Mouse (Mus musculus): ENCODE results near the gene Acsl3.

Acsl3 gene

DNA sequence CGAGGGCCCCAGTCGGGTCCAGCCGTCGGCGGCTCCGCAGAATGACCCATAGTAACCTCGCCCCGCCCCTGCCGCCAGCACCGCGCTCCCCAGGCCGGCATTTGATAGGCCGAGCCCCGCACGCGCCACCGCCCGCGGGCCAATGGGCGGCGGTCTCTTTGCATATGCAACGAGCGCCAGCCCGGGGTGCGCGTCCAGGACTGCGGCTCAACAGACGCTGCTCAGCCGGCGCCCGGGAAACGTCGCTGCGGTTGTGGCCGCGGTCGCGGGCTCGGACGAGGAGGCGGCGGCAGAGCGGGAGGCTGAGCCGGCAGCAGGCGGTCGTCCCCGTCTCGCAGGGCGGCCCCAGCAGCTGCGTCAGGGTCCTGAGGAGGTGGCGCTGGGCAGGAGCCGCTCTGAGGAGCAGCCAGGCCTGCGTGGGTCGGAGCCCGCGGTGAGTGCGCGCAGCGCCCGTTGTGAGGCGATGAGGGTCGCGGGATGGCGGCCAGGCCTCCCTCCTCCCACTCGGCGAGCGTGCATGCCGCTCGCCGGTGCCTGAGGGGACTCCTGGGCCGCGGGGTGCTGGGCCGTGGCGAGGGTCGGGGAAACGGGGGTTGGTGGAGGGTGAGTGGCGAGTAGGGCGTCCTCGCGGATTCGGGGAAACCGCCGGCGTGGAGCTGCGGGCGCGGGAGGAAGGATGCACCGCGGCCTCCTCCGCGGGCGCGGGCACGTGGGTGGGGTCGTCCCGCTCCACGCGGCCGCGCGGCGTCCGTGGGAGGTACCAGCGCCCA is at the start of gene Acsl3, which contains the start of gene Utp14b:
Gene Acsl3, plus strand, starts transcription at position 155 of the 770 bp plus-strand sequence.
Gene Utp14b, plus strand, starts transcription at position 368 of the 770 bp plus-strand sequence.
- peak; percentile 95 for DNase-seq

DNA sequence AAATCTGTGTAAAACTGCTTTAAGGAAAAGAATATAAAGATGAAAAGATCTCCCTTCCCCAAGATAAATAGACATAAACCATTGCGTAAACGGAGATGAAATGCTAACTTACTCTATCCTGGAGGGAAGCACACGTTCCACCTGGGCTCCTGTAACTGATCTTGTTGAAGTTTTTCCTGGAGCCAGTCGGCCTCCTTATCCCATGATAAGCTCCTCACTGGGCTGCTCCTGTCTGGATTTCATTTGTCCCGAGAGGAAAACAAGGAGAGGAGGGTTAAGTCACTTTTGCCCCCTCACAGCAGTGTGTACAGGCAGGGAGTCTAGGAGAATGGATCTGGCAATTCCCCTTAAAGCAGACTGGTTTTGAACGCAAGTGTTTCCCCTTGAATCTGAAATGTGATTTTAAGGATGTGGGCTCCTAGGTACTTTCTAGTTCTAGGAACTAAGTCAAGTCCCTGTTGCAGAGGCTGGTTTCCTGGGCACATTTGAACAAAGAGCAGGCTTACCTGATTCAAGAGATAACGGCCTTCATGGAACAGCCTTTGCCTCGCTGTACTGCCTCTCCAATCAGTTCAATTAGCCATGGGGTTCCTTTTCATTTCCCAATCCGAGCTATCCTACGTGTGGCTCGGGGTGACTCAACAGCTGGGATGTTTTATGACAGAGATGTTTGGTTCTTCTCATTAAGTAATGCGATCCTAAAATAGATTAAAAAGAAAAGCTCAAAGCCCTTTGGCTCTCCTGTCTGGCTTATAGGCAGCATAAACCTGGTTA is 48.3 kb upstream of the Acsl3 start:
- no peak for DNase-seq

DNA sequence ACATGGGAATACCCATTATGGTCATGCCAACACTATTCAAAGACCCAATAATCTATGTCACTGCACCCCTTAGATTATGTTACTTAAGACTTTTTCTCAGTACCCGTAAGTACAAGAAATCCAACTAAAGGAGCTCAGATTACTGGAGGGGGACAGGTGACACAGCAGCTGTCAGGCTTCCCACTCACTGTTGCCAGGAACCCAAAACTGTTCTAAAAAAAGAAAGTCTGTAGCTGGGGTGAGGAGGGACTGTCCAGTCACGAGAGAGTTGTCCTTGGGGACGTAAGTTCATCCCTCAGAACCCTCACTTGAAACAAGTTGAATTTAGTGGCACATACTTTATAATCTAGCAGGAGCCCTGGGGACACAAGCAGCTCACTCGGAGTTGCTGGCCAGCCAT is 46.6 kb upstream of the Acsl3 start:
- no peak for DNase-seq

DNA sequence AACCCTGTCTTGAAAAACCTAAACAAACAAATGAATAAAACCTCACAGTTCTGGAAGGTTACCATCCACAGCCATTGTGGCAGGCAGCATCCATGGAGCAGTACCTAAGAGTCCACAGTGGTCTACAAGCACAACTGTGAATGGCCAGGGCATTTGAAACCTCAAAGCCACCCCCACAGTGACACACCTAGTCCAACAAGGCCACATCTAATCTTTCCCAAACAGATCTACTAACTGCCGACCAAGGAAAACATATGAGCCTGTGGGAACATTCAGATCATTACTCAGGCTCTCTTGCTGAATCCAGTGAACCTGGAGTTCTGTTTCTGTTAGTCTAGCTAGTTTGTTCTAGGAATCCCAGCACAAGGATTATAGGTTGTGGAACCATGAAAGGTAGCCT is 44.7 kb upstream of the Acsl3 start:
- no peak for DNase-seq

DNA sequence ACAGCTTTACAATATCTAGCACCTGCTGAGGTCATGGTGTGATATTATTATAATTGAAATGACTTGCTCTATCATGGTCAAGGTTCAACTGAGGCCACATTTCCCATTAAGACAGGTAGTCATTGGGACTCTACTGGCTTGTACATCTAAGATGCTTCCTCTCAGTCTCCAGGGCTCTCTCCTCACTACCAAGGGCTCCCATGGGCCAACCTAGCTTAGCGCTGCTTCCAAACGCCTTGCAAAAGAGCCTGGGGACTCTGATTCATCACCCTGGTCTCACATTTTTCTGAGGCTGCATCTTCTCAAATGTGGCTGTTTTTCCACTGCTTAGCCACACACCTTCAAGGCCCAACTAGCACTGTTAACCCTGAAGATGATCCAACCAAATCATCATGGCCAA is 33.3 kb upstream of the Acsl3 start:
- no peak for DNase-seq

DNA sequence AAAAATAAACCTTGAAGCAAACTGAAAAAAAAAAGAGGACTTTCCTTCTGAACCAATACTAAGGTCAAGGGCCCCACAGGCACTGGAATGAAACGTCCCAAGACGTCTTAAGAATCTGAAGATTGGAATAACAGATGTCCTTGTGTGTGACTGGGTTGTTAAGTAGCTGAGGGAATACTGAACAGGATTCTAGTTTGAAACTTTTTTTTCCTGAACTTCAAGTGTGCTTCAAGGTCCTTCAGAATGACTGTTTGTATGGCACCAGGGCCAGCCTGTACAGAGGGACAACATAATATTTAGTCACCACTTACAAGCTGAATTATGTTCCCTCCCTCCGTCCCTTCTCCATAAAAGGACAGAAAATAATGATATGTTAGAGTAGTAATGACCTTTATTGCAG is 23.1 kb upstream of the Acsl3 start:
- no peak for DNase-seq

DNA sequence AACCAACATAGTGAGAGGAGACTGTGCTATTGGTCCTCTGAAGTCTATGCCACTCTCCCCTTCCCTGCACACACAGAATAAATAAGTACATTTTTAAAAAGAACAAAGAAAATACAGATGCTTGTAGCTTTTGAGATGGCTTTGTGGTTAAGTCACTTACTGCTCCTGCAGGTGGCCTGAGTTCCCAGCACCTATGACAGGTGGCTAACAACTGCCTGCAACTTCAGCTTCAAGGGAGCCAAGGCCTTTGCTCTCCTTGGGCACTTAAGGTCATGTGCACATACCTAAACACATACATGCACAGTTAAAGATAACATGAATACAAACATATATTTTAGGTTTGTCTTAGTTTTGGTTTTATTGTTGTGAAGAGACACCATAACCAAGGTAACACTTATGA is 16.8 kb upstream of the Acsl3 start:
- no peak for DNase-seq

DNA sequence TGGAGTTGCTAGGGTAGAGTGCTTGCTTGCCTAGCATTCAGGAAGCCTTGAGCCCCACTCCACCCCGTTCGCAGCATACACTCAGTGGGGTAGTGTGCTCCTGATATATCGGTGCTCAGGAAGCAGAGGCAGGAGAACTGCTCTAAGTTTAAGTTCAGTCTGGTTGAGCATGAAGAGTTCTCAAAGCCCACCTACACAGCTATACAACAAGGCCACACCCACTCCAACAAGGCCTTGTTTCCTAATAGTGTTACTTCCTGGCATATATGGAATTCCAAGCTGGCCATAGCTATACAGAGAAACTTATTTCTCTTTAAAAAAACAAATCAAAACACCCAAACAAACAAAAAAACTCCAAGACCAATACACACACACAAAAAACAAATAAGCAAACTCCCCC is 15.8 kb upstream of the Acsl3 start:
- no peak for DNase-seq

DNA sequence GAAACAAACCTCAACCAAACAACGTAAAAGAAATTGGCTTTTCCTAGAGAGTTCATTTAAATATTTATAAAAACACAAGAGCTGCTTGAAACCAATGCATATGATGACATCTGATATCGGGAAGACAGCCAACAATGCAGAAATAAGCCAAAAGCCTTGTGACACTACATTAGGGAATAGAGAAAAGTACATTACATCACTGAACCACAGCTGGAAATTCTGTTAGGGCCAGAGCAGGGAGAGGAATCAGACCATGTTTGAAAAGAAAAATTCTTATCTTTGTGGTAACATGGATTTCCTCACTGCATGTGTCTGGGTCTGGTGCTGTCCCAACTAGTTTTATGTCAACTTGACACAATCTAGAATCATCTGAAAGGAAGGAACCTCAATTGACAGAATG is 15.4 kb upstream of the Acsl3 start:
- no peak for DNase-seq

DNA sequence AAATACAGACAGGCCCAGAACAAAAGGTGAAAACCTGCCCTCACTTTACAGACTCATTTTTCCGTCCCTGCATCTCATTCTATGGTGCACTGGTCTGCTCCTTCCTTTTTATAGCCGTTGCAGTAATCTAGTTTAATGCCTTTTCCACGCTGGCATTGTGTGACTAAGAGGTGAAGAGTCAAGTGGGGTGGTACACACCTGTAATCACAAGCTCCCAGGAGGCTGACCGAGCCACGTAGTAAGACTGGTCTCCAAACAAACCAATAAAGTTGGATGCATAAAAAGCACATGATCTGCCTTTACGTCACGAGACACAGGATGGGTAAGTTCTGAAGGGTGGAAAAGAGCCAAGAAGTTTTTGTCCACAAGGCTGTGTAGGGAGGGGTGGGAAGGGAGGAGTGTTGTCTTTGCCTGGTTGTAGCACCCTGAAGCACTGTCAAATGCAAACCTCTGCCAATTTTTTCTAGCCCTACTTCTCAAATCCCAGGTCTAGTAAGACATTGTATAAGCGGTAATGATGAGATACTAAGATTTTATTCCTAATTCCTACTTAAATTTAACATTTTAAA is 10.2 kb upstream of the Acsl3 start:
- no peak for DNase-seq

DNA sequence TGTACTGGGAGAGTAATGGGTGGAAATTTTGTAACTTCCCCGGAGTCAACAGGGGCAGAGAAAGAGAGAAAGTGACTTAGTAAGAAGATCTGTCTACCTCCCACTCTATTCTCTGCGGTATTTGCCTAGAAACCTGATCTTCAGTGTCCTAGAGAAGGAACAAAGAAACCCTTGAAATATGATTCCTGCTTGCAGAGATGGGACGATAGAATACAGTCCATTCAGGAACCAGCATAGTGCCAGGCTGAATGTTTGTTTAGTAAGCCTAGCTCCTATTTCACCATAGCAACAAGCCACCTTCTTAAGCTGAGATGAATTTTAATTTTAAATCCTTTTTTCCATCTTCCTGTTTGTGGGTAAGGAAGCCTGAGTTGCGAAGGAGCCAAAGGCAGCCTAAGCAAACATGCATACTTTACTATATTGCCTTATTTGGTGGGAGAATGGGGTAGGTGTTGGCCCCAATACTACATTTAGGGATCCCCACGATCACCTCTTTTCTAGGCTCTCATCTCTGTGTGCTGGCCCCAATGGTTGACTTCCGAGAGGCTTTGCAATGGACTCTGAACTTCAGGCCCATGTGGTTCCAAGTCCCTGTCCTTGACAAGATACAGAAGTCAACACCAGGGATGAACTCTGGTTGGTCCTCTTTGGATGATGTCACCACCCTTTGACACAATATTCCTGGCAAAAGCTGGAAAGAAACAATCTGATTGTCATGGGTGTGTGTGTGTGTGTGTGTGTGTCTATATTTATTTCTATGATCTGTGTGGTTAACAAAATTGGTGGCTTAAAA is 8.2 kb upstream of the Acsl3 start:
- DNase-seq = no peak

DNA sequence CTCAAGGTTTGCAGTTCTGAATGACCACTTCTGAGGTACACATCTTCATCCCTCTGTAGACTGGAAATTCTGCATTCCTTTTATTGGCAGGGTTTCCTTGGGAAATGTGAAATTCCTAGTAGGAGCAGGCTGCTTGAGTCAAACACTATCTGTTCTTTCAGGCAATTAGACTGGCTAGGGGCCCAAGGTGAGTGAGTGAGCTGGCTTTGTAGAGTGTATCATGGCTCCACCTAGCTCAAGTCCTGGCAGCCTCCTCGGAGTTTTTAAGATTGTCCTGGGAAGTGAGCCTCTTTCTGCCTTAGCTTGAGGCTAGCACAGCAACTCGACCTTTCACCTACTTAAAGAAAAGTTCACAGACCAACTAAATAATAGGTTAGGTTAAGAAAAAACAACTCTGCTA is 1.2 kb upstream of the Acsl3 start:
- DNase-seq = no peak

DNA sequence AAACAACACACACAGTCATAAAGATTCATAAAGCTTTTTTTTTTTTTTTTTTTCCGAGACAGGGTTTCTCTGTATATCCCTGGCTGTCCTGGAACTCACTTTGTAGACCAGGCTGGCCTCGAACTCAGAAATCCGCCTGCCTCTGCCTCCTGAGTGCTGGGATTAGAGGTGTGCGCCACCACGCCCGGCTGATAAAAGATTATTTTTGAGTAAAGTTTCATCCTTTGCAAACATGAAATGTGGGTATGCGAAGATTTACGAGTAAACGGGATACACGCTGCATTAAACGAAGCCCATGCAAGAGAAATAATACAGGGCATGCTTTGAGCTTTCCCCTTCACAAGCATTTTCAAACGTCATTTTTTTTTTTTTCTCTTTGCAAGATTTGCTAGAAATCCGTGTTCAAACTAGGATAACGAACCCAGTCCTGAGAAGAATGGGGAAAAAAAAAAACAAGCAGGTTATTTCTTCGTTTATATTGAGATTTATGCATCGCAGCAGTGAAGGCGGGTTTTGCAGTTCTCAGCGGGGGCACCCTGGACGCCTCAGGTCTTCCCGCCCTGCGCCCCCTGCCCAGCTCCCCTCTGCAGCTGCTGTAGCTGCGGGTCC is 500 bp upstream of the Acsl3 start:
- no peak for DNase-seq

DNA sequence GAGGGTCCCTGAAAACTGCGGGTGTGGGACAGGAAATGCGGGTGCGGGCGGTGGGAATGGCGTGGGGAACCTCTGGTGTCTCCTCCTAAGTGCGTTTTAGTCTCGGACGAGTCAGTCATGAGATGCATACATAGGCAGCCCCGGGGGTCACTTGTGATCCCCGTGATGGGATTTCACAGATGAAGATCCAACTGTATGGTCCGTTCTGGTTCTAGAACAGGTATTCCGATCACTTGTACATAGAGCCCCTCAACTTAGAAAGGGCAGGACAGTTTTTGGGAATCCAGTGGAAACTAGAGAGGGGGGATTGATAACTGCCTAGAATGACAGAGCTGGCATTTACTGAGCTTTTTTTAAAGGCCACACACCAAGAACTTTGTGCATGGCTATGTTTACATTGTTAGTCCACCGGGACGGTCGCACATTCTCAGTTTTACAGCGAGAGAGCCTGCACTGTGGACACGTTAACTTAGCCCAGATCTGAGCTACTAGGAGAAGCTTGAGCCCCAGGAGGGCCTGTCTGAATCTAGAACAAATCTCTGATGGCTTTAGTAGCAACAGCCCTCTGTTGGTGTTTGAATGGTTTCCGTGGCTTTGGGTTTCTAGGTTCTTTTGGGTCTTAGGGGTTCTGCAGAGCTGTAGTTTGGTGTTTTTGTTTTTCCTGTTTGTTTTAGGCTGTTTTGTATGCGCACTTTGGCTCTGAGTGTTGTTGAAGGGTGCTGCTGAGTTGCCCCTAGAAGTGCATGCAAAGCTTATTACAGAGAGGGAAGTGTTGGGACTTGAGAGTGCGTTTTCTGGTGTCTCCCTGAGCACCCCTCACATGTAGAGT is 1.0 kb downstream of the Acsl3 start:
- no peak for DNase-seq

DNA sequence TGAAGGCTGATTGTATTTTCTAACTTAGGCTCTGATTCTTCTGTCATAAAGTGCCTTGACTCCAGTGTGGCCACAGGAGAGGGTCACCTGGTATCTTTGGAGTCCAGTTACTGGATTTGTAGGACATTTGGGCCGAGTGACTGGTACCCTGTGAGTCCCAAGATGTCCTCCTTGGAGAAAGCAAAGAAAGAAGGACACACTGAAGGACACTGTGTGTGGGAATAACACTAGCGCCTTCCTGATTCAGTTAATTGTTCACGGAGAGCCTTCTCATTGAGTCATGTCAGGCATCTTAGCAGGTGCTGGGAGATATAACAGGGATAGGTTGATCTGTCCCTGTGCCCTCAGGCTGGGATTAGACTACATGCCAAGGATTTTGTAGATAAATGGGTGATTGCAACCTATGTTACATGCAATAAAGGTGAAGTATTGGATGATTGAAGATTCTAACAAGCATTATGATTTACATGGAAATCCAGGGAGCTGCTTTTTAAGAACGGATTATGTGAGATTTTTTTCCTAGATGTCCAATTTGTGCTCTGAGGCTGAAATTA is 1.7 kb downstream of the Acsl3 start:
- DNase-seq = no peak

DNA sequence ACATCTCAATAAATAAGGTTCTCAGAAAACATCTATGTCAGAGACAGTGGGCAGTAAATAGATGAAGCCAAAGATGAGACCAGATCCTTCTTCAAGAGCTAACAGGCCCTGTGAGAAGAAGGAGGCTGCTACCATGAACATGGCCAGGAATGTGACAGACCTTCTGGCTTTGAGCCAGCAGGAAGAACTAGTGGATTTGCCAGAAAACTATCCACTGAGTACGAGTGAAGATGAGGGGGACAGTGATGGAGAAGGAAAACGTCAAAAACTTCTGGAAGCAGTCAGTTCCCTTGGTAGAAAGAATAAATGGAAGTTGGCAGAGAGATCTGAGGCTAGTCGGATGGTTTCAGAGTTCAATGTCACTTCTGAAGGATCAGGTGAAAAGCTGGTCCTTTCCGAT is 6.7 kb downstream of the Acsl3 start:
- DNase-seq = no peak

DNA sequence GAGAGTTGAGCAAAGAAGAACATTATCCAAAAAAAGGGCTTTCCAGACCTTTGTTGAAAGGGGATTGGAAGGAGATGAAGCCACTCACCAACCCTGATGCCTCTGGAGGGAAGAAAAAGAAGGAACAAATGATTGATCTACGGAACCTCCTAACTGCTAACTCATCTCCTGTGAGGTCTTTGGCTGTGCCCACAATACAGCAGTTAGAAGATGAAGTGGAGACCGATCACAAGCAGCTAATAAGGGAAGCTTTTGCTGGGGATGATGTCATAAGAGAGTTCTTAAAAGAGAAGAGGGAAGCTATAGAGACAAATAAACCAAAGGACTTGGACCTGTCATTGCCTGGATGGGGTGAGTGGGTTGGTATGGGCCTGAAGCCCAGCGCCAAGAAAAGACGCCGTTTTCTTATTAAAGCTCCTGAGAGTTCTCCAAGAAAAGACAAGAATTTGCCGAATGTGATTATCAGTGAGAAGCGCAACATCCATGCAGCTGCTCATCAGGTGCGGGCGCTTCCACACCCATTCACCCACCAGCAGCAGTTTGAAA is 8.4 kb downstream of the Acsl3 start:
- DNase-seq = no peak

DNA sequence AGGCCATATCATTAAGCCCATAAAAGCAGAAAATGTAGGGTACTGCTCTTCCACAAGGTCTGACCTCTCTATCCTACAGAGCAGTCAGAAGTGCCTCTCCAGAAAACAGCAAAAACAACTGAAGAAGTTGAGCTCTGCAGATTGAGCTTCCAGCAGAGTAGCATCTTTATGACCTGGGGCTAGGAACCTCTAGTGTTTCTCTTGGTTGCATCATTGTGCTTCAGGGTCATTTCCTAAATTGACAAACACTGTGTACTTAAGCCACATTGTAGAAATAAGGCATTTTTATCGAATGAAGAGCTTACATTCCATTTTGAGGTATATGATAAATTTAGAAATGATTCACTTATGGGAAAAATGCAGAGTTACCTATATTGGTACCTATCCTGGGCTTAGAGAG is 9.0 kb downstream of the Acsl3 start:
- no peak for DNase-seq

DNA sequence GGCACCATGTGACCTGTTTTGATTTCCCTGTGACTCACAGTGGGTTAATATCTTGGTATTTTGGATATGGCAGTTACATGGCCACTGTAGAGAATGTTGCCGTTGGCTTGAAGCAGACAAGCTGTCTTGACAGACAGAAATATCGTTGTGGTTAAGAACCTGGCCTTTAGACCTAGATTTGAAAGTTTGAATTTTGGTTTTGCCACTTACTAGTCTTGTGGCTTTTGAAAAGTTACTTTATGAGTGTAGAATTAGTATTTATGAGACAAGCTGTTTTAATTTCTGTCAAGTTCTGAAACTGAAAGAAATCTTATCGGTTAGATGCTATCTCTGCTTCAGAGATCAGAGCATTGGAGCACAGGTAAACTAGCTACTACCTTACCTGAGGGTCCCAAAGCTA is 24.7 kb downstream of the Acsl3 start:
- DNase-seq = no peak

DNA sequence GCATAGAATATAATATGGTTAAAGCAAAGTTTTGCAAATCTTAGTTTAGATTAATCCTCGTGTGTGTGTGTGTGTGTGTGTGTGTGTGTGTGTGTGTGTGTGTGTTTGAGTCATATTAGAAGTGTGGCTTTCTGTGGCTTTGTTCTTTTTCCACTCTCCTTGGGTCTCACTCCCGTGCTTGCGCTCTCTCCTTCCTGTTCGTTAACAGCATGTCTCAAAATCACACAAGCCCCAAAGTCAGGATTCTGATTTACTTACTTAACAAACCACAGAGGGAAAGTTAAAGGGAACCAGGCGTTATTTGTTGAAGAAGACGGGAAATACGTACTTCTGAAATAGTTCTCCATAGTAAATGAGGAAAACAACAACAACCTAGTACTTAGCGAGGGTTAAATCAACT is 26.5 kb downstream of the Acsl3 start:
- no peak for DNase-seq

DNA sequence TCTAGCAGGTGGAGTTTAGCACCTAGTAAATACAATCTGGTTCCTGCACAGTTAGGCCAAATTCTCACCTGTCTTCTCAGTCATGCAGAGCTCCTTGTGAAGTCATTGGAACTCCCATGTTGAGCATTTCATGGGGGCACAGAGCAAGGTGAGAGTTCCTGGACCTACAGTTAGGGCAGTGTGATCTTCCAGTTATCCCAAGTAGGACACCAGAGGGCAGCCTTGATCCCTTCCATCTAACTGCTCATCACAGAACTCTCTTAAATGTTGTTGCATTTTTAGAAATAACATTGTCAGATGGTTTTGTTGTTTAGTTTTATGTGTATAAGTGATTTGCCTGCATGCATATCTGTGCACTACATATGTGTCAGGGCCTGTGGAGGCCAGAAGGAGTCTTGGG is 29.2 kb downstream of the Acsl3 start:
- DNase-seq = peak; percentile 24
